Mouse (Mus musculus) small intestine, adult 2 months (tissue): ENCODE measurements around the gene Miox. TPM values are rescaled to one million over a fixed set of nuclear protein-coding genes. Genes with fewer than 3 reads are reported as not detected.

Source experiments
- H3K27ac ChIP-seq: fragments of 200-500 bp; 2 replicates; pipeline ENCODE4 v1.5.1; 2012; ENCODE audit warnings: low read depth, low read length, control low read depth, inconsistent platforms; ENCODE audit not compliant: insufficient read depth
- H3K27me3 ChIP-seq: fragments of 200-500 bp; 2 replicates; pipeline ENCODE4 v1.6.1; 2012; ENCODE audit warnings: mild to moderate bottlenecking, moderate library complexity, low read length, inconsistent platforms; ENCODE audit not compliant: control insufficient read depth, insufficient read depth
- H3K36me3 ChIP-seq: fragments of 200-500 bp; 2 replicates; pipeline ENCODE4 v1.6.1; 2012; ENCODE audit warnings: mild to moderate bottlenecking, low read length, control low read depth, inconsistent platforms; ENCODE audit not compliant: control insufficient read depth, insufficient read depth
- H3K4me1 ChIP-seq: fragments of 200-500 bp; 2 replicates; pipeline ENCODE4 v1.6.1; 2012; ENCODE audit warnings: low read length, inconsistent platforms, mixed read lengths; ENCODE audit not compliant: control insufficient read depth, insufficient read depth, insufficient read length
- H3K4me3 ChIP-seq: fragments of 200-500 bp; 2 replicates; pipeline ENCODE4 v1.5.1; 2012; ENCODE audit warnings: low read depth, mild to moderate bottlenecking, control low read depth, inconsistent platforms, low read length, moderate library complexity
- CTCF ChIP-seq: fragments of 200-500 bp; IDR thresholded peaks from 2 replicates; pipeline ENCODE4 v1.5.1; 2012; ENCODE audit warnings: low read depth, mild to moderate bottlenecking, control low read depth, inconsistent platforms, low read length, moderate library complexity, mixed read lengths; ENCODE audit not compliant: insufficient replicate concordance, insufficient read length; ENCODE audit errors: extremely low read depth
- POLR2A ChIP-seq: fragments of 200-500 bp; IDR thresholded peaks from 2 replicates; pipeline ENCODE4 v1.6.1; 2012; ENCODE audit warnings: low read depth, mild to moderate bottlenecking, control low read depth, inconsistent platforms, low read length, moderate library complexity
- WGBS: fragments of 180-500 bp; shearing (Covaris S2); methylation state at CpG from one replicate; pipeline ENCODE4 v1.1.7; 2018; 5-methylcytosine and 5-hydroxymethylcytosine counted together
- polyA plus RNA-seq: library from polyadenylated mRNA; depleted of rRNA; stranded (reverse); fragments of >200 nt; gene quantifications from 2 replicates; pipeline ENCODE4 v1.2.3, GENCODE M21; 2012

Miox gene
- polyA plus RNA-seq, 1 experiment: 0.10 TPM

DNA sequence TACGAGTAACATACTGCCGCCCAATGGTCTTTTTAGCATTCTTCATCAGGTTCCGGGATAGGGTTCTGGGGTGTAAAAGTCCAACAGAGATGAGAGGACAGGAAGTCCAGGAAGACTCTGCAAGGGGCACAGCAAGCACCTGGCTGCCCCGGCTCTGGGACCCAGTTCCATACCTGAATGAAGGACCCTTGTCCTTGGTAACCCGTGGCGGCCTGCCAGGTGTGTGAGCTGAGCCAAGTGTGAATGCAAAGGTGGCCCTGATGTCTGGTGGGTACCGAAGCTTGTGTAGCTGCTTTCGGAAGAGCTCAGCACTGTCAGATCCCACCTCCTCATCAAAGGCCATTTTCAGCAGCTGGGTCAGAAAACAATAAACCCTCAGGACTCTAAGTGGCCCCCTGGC is 33.6 kb upstream of the Miox start:
- H3K27me3 ChIP-seq: no peaks in the 10 kb centered on the region
- H3K4me3 ChIP-seq: no peak overlapping the region
- peaks cover 69% of the 10 kb centered on the region for H3K36me3 ChIP-seq
- no peak for TF ChIP-seq POLR2A
- no peak for TF ChIP-seq CTCF
- WGBS: 95% methylated on average over 8 of the region's 8 CpGs
- H3K27ac ChIP-seq: no peak overlapping the region
- H3K4me1 ChIP-seq: peaks cover 2% of the 10 kb centered on the region; the same call in 1 of the 2 replicates

DNA sequence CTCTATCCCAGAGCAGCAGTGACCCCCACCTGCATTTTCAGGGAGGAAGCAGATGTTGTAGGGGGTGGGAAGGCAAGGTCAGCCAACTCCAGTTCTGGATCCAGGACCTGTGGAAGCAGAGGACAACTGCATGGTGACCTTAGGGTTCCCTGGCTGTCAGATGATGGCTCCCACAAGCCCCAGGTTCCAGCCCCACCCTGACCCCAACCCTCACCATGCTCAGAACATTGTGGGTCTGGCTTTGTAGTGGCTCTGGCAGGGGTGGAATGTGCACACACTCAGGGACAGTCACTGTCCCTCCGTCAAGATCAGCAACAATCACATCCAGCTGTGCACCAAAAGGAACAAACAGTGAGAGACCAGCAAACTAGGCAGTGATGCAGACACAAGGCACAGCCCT is 28.2 kb upstream of the Miox start:
- peaks cover 58% of the 10 kb centered on the region for H3K36me3 ChIP-seq
- peaks cover 24% of the 10 kb centered on the region for H3K4me1 ChIP-seq
- H3K27me3 ChIP-seq: no peaks in the 10 kb centered on the region
- WGBS: 85% methylated on average over 1 of the region's 1 CpGs
- no peak overlapping the region for H3K27ac ChIP-seq
- no peak overlapping the region for H3K4me3 ChIP-seq
- no peak for TF ChIP-seq CTCF
- no peak for TF ChIP-seq POLR2A

DNA sequence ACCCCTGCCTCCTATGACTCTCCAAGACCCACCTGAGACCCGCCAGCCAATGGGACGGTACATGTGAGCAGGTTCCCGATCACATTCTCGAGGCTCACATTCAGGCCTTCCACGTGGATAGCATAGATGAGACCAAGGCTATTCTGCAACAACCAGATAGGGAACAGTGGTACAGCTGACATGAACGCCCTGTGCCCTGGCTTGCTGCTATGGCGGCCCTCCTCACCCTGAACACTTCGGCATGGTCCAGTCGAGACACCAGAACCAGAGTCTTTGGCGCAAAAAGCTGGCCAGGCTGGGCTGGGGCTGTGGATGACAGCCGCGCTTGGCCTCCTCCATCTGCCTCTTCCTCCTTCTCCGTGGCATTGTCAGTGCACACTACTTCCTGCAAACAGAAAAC is 26.7 kb upstream of the Miox start:
- Histone ChIP-seq H3K4me1 (peaks cover 24% of the 10 kb centered on the region), H3K27ac (no peak overlapping the region), H3K4me3 (no peak overlapping the region), H3K27me3 (no peaks in the 10 kb centered on the region), H3K36me3 (peaks cover 43% of the 10 kb centered on the region)
- WGBS: 84% methylated on average over 13 of the region's 13 CpGs
- TF ChIP-seq CTCF (no peak), POLR2A (no peak)

DNA sequence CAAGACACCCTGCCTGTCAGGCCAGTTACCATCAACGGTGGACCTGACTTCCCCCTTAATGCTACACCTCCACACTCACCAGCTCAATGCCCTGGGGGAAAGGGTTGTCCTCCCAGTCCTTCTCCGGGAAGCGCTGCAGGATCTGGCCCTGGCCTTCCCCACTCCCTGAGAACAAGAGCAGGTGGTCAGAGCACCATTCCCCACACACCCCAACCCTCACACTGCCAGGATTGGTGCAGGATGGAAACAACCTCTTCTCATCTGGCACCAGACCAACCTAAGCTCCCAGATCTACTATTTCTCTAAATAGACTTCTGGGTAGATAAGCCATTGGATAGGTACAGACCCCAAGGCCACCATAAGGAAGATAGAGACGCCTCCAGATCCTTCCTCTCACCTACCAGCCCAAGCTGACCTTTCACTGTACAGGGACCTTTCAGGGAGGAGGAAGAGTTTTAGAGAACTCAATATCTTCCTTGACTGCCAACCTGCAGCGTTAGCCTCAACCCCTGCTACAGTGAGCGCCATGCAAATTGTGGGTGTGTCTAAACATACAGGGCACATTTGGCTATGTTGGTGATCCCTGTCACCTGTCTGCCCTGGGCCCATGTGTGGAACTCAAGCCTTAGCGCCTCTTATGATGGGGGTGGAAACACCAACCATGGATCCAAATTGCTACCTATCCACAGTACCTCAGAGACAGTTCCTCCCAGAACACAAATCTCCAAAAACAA is 25.6 kb upstream of the Miox start:
- no peak for TF ChIP-seq POLR2A
- TF ChIP-seq CTCF: no peak
- H3K27ac ChIP-seq: peak overlapping the region; percentile 30
- peaks cover 33% of the 10 kb centered on the region for H3K4me1 ChIP-seq
- H3K36me3 ChIP-seq: peaks cover 32% of the 10 kb centered on the region
- no peaks in the 10 kb centered on the region for H3K27me3 ChIP-seq
- no peak overlapping the region for H3K4me3 ChIP-seq
- WGBS: 53% methylated on average over 7 of the region's 7 CpGs

DNA sequence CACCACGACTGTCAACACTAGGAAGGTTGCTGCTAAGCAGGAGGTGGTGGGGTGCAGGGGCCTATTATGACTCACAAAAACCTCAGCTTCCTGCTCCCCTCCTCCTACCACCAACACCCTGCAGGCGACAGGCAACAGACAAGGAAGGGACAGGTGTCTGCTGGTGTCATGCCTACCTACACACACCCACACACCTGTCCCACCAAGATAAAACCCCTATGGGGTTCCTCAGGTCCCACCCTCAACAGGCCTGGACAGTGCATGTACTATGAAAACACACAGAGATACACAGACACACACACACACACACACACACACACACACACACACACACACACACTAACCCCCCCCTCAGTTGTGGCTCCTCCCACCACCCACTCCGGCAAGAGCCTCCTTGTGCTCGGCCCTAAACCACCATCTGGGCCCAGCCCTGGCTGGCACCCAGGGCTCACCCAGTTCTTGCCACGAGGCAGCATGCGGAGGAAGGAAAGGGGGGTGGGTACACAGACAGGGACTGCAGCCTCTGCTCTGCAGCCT is 24.2 kb upstream of the Miox start:
- no peaks in the 10 kb centered on the region for H3K27me3 ChIP-seq
- WGBS: 7% methylated on average over 6 of the region's 6 CpGs
- peaks cover 38% of the 10 kb centered on the region for H3K4me1 ChIP-seq
- TF ChIP-seq CTCF: no peak
- no peak for TF ChIP-seq POLR2A
- H3K27ac ChIP-seq: peak overlapping the region; percentile 23
- H3K36me3 ChIP-seq: peaks cover 19% of the 10 kb centered on the region
- H3K4me3 ChIP-seq: no peak overlapping the region

DNA sequence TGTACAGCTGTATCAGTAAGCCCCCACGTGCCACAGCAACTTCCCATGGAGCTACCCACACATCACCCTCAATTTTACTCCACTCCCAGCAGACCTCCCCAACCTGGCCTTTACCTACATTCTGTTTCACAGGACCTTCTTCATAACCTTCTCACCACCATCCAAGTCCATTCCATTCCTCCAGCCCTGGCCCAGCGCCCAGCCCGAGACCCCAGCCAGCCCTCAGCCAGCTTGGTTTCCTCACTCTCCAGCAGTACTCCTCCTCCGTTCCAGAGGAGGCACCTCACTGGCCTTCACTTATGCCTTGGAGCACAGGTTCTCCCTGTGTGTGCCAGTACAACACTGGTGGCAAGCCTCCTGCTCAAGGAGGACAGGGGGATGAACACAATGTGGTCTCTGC is 20.8 kb upstream of the Miox start:
- Histone ChIP-seq H3K36me3 (no peaks in the 10 kb centered on the region), H3K4me1 (peaks cover 33% of the 10 kb centered on the region), H3K27me3 (no peaks in the 10 kb centered on the region), H3K27ac (no peak overlapping the region), H3K4me3 (no peak overlapping the region)
- no peak for TF ChIP-seq CTCF
- TF ChIP-seq POLR2A: no peak
- 77% methylated on average over 4 of the region's 4 CpGs for WGBS

DNA sequence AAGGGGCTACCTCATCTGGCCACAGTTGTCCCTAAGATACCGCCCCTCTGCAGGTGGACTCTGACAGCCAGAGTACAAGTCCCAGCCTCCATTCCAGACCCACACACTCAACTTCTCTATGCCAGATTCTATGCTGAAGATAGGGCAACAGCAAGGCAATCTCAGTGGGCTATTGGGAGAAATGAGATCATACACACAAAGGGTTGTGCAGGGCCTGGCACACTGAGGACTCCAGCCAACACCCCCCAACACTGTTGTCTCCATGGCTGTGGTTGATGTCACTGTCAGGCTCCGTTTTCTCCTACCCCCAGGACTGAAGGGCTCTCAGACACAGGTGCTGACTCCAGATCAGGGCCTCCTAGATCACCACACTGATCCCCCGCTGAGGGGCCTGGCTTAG is 20.1 kb upstream of the Miox start:
- H3K4me1 ChIP-seq: peaks cover 26% of the 10 kb centered on the region
- no peak overlapping the region for H3K27ac ChIP-seq
- no peak for TF ChIP-seq POLR2A
- TF ChIP-seq CTCF: no peak
- peak overlapping the region; percentile 80 for H3K4me3 ChIP-seq
- no peaks in the 10 kb centered on the region for H3K27me3 ChIP-seq
- H3K36me3 ChIP-seq: no peaks in the 10 kb centered on the region
- 25% methylated on average over 3 of the region's 3 CpGs for WGBS
